Mouse (Mus musculus): Measurements from ENCODE around the gene Map3k3. TPM values are rescaled to one million over a fixed set of nuclear protein-coding genes. Genes with fewer than 3 reads are reported as not detected.

Map3k3 gene
- polyA plus RNA-seq, 1 experiment from 2014 or later: 25.1 TPM

Other genes starting within 250 kb of the Map3k3 start
- gene Cyb561, start 131.3 kb upstream of the Map3k3 start, polyA plus RNA-seq (2016; fragmentation: Nextera tagmentation; extraction: Ambion mirVana): 4.1 and 4.6 TPM in 2 replicates
- gene Ace, start 116.7 kb upstream of the Map3k3 start, polyA plus RNA-seq (2016; fragmentation: Nextera tagmentation; extraction: Ambion mirVana): 0.43 and 0.65 TPM in 2 replicates
- gene Ace3, start 89.9 kb upstream of the Map3k3 start, polyA plus RNA-seq (2016; fragmentation: Nextera tagmentation; extraction: Ambion mirVana): not detected in 2 replicates
- 0.43 and 0.72 TPM in 2 replicates for gene Kcnh6, start 76.5 kb upstream of the Map3k3 start, polyA plus RNA-seq (2016; fragmentation: Nextera tagmentation; extraction: Ambion mirVana)
- 60.4 and 69.6 TPM in 2 replicates for gene Dcaf7, start 47.7 kb upstream of the Map3k3 start, polyA plus RNA-seq (2016; fragmentation: Nextera tagmentation; extraction: Ambion mirVana)
- 11.5 and 11.6 TPM in 2 replicates for gene Taco1, start 18.6 kb upstream of the Map3k3 start, polyA plus RNA-seq (2016; fragmentation: Nextera tagmentation; extraction: Ambion mirVana)
- not detected in 2 replicates for gene Gm10840, start 76.2 kb downstream of the Map3k3 start, polyA plus RNA-seq (2016; fragmentation: Nextera tagmentation; extraction: Ambion mirVana)
- gene Limd2, start 76.2 kb downstream of the Map3k3 start, polyA plus RNA-seq (2016; fragmentation: Nextera tagmentation; extraction: Ambion mirVana): 172 and 261 TPM in 2 replicates
- 26.4 and 27.4 TPM in 2 replicates for gene Strada, start 117.6 kb downstream of the Map3k3 start, polyA plus RNA-seq (2016; fragmentation: Nextera tagmentation; extraction: Ambion mirVana)
- gene Ccdc47, start 131.7 kb downstream of the Map3k3 start, polyA plus RNA-seq (2016; fragmentation: Nextera tagmentation; extraction: Ambion mirVana): 85.0 and 91.2 TPM in 2 replicates
- gene Ddx42, start 132.3 kb downstream of the Map3k3 start, polyA plus RNA-seq (2016; fragmentation: Nextera tagmentation; extraction: Ambion mirVana): 63.7 and 70.3 TPM in 2 replicates
- gene Ftsj3, start 171.5 kb downstream of the Map3k3 start, polyA plus RNA-seq (2016; fragmentation: Nextera tagmentation; extraction: Ambion mirVana): 55.9 and 71.1 TPM in 2 replicates
- gene Psmc5, start 171.5 kb downstream of the Map3k3 start, polyA plus RNA-seq (2016; fragmentation: Nextera tagmentation; extraction: Ambion mirVana): 330 and 386 TPM in 2 replicates
- 20.9 and 36.2 TPM in 2 replicates for gene Smarcd2, start 188.4 kb downstream of the Map3k3 start, polyA plus RNA-seq (2016; fragmentation: Nextera tagmentation; extraction: Ambion mirVana)
- gene Tcam1, start 192.1 kb downstream of the Map3k3 start, polyA plus RNA-seq (2016; fragmentation: Nextera tagmentation; extraction: Ambion mirVana): 0.18 and 0.40 TPM in 2 replicates
- not detected in 2 replicates for gene Gh, start 217.3 kb downstream of the Map3k3 start, polyA plus RNA-seq (2016; fragmentation: Nextera tagmentation; extraction: Ambion mirVana)
- 0.39 and 0.87 TPM in 2 replicates for gene Cd79b, start 230.1 kb downstream of the Map3k3 start, polyA plus RNA-seq (2016; fragmentation: Nextera tagmentation; extraction: Ambion mirVana)